Mouse (Mus musculus) intestine, embryonic 14.5 days (tissue): ENCODE results near the gene Gm10553. TPM values are rescaled to one million over a fixed set of nuclear protein-coding genes. Genes with fewer than 3 reads are reported as not detected.
"Not testable (repeated sequence)": the region's sequence is repeated elsewhere in the genome, so short reads cannot be mapped to it uniquely, and the experiment has no call there.

Experiments
- ATAC-seq: fragments of 200-750 bp; cut with Nextera tagmentation; replicated peaks from 2 replicates; pipeline ENCODE4 v1.8.0; 2017; ENCODE audit warnings: low read depth, moderate number of reproducible peaks, moderate TSS enrichment, moderate library complexity; ENCODE audit not compliant: low FRiP score, low TSS enrichment
- DNase-seq: peaks from one replicate; pipeline ENCODE4 v3.0.0-alpha.2; 2018; ENCODE audit warnings: low spot score
- H3K27ac ChIP-seq: fragments of 300-500 bp; sonication (generic); 2 replicates; pipeline ENCODE4 v1.5.1; 2014; ENCODE audit warnings: low read depth, mild to moderate bottlenecking, control low read depth
- H3K27me3 ChIP-seq: fragments of 300-500 bp; sonication (generic); replicated peaks from 2 replicates; pipeline ENCODE4 v1.6.1; 2014; ENCODE audit warnings: low read length, control low read depth; ENCODE audit not compliant: control insufficient read depth, insufficient read depth
- H3K36me3 ChIP-seq: fragments of 300-500 bp; sonication (generic); 2 replicates; pipeline ENCODE4 v1.6.1; 2014; ENCODE audit warnings: low read length, control low read depth; ENCODE audit not compliant: control insufficient read depth, insufficient read depth
- H3K4me1 ChIP-seq: fragments of 300-500 bp; sonication (generic); replicated peaks from 2 replicates; pipeline ENCODE4 v1.6.1; 2014; ENCODE audit warnings: low read length, control low read depth, mixed read lengths; ENCODE audit not compliant: control insufficient read depth, insufficient read depth
- H3K4me2 ChIP-seq: fragments of 300-500 bp; sonication (generic); 2 replicates; pipeline ENCODE4 v1.6.1; 2014; ENCODE audit warnings: low read length
- H3K4me3 ChIP-seq: fragments of 300-500 bp; sonication (generic); 2 replicates; pipeline ENCODE4 v1.5.1; 2014; ENCODE audit warnings: low read depth, low read length, control low read depth, mixed read lengths
- H3K9ac ChIP-seq: fragments of 300-500 bp; sonication (generic); 2 replicates; pipeline ENCODE4 v1.6.1; 2014; ENCODE audit warnings: mild to moderate bottlenecking, low read length
- H3K9me3 ChIP-seq: fragments of 300-500 bp; sonication (generic); 2 replicates; pipeline ENCODE4 v1.6.1; 2016; ENCODE audit warnings: low read length, control low read depth; ENCODE audit not compliant: control insufficient read depth
- WGBS: fragments of 180-500 bp; shearing (Covaris S2); extraction: QIAGEN DNeasy Blood & Tissue Kit; methylation state at CpG from one replicate; pipeline ENCODE4 v1.1.7; 2014; 5-methylcytosine and 5-hydroxymethylcytosine counted together
- polyA plus RNA-seq: library from polyadenylated mRNA; unstranded; fragments of >200 nt; fragmentation: Nextera tagmentation; extraction: Ambion mirVana; gene quantifications from 2 replicates; pipeline ENCODE4 v1.2.1, GENCODE M21; 2014

Gm10553 gene
- polyA plus RNA-seq, 1 experiment from 2014 or later, result not detected

- H3K9ac ChIP-seq, H3K36me3 ChIP-seq, H3K27me3 ChIP-seq, H3K9me3 ChIP-seq, H3K4me2 ChIP-seq, H3K27ac ChIP-seq, H3K4me3 ChIP-seq, DNase-seq, H3K4me1 ChIP-seq, ATAC-seq: not testable (repeated sequence)
- 53% methylated on average over 4 of the region's 6 CpGs for WGBS
Measured at GRCm38 (mm10) chr1:85117537-85117936, 17.6 kb downstream of the Gm10553 start.

DNA sequence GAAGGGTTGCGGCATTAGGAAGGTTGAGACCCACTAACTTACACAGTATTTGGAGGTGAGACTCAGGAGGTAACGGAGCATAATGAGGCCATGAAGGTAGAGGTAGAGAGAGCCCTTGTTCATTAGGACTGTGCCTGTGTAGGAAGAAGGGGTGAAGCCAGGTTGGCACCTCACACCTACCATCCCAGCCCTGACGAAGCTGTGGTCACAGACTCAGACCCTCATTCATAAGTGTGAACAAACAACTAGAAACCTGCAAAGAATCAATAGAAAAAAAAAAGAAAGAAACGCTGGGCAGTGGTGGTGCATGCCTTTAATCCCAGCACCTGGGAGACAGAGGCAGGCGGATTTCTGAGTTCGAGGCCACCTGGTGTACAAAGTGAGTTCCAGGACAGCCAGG lies 18.4 kb downstream of the Gm10553 start:
- DNase-seq, H3K9me3 ChIP-seq, H3K36me3 ChIP-seq, H3K9ac ChIP-seq, ATAC-seq, H3K4me2 ChIP-seq, H3K4me3 ChIP-seq, H3K27me3 ChIP-seq, H3K4me1 ChIP-seq, H3K27ac ChIP-seq: not testable (repeated sequence)
- WGBS, result 75% methylated on average over 5 of the region's 6 CpGs

DNA sequence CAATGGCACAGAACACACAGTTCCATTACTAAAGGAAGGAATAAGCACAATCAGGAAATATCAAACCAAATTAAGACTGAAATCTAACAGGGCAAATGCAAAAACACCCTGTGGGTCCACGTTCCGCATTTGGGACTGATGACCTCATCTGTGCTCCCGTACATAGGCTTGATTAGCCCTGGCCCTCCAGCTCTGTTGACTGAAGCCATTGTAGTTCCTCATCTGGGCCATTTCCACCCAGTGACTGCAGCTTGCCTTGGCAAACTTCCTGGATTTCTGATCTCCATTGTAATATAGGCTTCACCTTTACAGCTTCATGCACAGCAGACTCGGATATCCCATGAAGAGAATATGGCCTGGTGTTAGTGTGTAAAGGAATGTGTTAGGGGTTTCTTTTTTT lies 21.9 kb downstream of the Gm10553 start:
- not testable (repeated sequence) for ATAC-seq, H3K4me2 ChIP-seq, H3K27ac ChIP-seq, H3K36me3 ChIP-seq, H3K9me3 ChIP-seq, H3K27me3 ChIP-seq, H3K4me3 ChIP-seq, DNase-seq, H3K4me1 ChIP-seq, H3K9ac ChIP-seq
- 81% methylated on average over 4 of the region's 4 CpGs for WGBS

- not testable (repeated sequence) for H3K9ac ChIP-seq, H3K27ac ChIP-seq, H3K4me2 ChIP-seq, H3K36me3 ChIP-seq, ATAC-seq, DNase-seq, H3K4me3 ChIP-seq, H3K4me1 ChIP-seq, H3K27me3 ChIP-seq, H3K9me3 ChIP-seq
- WGBS, result 92% methylated on average over 20 of the region's 22 CpGs
Measured at GRCm38 (mm10) chr1:85133671-85134070, 33.7 kb downstream of the Gm10553 start.

Other genes starting within 250 kb of the Gm10553 start
- 0.26 and 0.31 TPM in 2 replicates for gene Slc16a14, start 165.0 kb upstream of the Gm10553 start, polyA plus RNA-seq
- not detected in 2 replicates for gene A530032D15Rik, start 9.7 kb downstream of the Gm10553 start, polyA plus RNA-seq
- gene C130026I21Rik, start 170.4 kb downstream of the Gm10553 start, polyA plus RNA-seq, result 0.36 TPM in 1 of 2 replicates, not detected in the other